In the genomic region with DNA sequence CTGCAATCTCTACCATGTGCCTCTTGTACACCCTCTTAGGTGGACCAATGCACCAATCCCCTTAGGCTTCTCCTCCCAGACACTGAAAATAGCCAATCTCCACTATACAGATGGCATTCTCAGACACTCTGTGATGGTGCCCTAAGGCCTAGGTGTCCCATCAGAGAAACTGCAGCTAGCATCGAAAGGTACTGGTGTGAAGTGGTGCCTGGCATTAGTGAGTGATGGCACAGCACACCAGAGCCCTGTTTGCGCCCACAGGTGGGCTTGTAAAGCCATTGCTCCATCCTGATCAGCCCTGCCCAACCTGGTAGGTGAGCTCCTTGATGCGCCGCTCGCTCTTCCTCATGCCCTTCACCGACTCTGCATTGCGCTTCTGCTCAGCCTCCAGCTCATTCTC, we compare ENCODE assay signal across 46 mouse cellular contexts. TPM values are rescaled to one million over a fixed set of nuclear protein-coding genes. Genes with fewer than 3 reads are reported as not detected.
"Had no signal": no experiment of that assay in that cellular context is flagged by ENCODE, and none has a peak within 500 bp of the region (broad histone marks: within the 10 kb centered on the region; RNA-seq: fewer than 3 reads in every experiment).

No protein-coding gene starts in this region.

- H3K27me3 ChIP-seq: limb, embryonic 12.5 days; limb, embryonic 13.5 days; limb, embryonic 15.5 days; midbrain, embryonic 12.5 days; midbrain, embryonic 13.5 days; midbrain, embryonic 15.5 days; neural tube, embryonic 12.5 days had no signal

- H3K4me3 ChIP-seq: limb, embryonic 10.5 days; limb, embryonic 12.5 days; limb, embryonic 13.5 days; limb, embryonic 15.5 days; liver, embryonic 12.5 days; liver, embryonic 13.5 days; liver, embryonic 15.5 days; lung, embryonic 15.5 days; megakaryocyte, embryonic 14.5 days; midbrain, embryonic 10.5 days; midbrain, embryonic 12.5 days; midbrain, embryonic 13.5 days; midbrain, embryonic 15.5 days; myocyte; neural tube, embryonic 12.5 days had no signal

- H3K36me3 ChIP-seq: limb, embryonic 10.5 days; limb, embryonic 12.5 days; limb, embryonic 13.5 days; limb, embryonic 15.5 days; liver, embryonic 12.5 days; liver, embryonic 13.5 days; liver, embryonic 15.5 days; lung, embryonic 15.5 days; midbrain, embryonic 10.5 days; midbrain, embryonic 12.5 days; midbrain, embryonic 13.5 days; midbrain, embryonic 15.5 days; neural tube, embryonic 12.5 days had no signal

- H3K9me3 ChIP-seq: limb, embryonic 10.5 days; limb, embryonic 12.5 days; limb, embryonic 13.5 days; limb, embryonic 15.5 days; liver, embryonic 12.5 days; liver, embryonic 13.5 days; liver, embryonic 15.5 days; lung, embryonic 15.5 days; megakaryocyte, embryonic 14.5 days; midbrain, embryonic 10.5 days; midbrain, embryonic 12.5 days; midbrain, embryonic 13.5 days; midbrain, embryonic 15.5 days; neural tube, embryonic 12.5 days had no signal

- H3K27ac ChIP-seq: limb, embryonic 10.5 days; limb, embryonic 12.5 days; limb, embryonic 13.5 days; limb, embryonic 15.5 days; liver, embryonic 12.5 days; liver, embryonic 13.5 days; liver, embryonic 14.5 days; liver, embryonic 15.5 days; lung, embryonic 15.5 days; macrophage; midbrain, embryonic 10.5 days; midbrain, embryonic 12.5 days; midbrain, embryonic 13.5 days; midbrain, embryonic 15.5 days; neural tube, embryonic 12.5 days had no signal

- H3K4me1 ChIP-seq: limb, embryonic 15.5 days; liver, embryonic 12.5 days; liver, embryonic 13.5 days; liver, embryonic 15.5 days; midbrain, embryonic 10.5 days; midbrain, embryonic 12.5 days; midbrain, embryonic 13.5 days; midbrain, embryonic 15.5 days; neural tube, embryonic 12.5 days had no signal

- DNase-seq: left cerebral cortex, postnatal 4 days; liver; liver, embryonic 13.5 days; liver, postnatal 0 days; lung, adult 18-20 months; lung, adult 2 months; lung, embryonic 14.5 days; lung, postnatal 10 days; lung, postnatal 14 days; lung, postnatal 36 days; lung, postnatal 4 days; midbrain, embryonic 14.5 days had no signal

- H3K4me2 ChIP-seq: limb, embryonic 12.5 days; limb, embryonic 13.5 days; limb, embryonic 15.5 days; liver, embryonic 11.5 days; liver, embryonic 12.5 days; liver, embryonic 13.5 days; liver, embryonic 15.5 days; lung, embryonic 14.5 days; lung, embryonic 15.5 days; midbrain, embryonic 11.5 days; midbrain, embryonic 12.5 days; midbrain, embryonic 13.5 days; midbrain, embryonic 15.5 days; neural tube, embryonic 12.5 days had no signal

- H3K9ac ChIP-seq: limb, embryonic 12.5 days; limb, embryonic 13.5 days; limb, embryonic 15.5 days; liver, embryonic 12.5 days; liver, embryonic 13.5 days; liver, embryonic 14.5 days; liver, embryonic 15.5 days; liver, postnatal 0 days; lung, embryonic 14.5 days; lung, embryonic 15.5 days; midbrain, embryonic 12.5 days; midbrain, embryonic 13.5 days; midbrain, embryonic 15.5 days; neural tube, embryonic 12.5 days had no signal

- ATAC-seq: liver, embryonic 12.5 days; liver, postnatal 0 days; lung, postnatal 0 days; midbrain, embryonic 13.5 days; midbrain, embryonic 15.5 days; midbrain, embryonic 16.5 days had no signal

RNA-seq across cellular contexts. Expression of a gene that starts 7.9 kb away (rescaled TPM):
- total RNA-seq: liver, adult 2 months; megakaryocyte progenitor cell, adult 5-6 weeks; megakaryocyte, adult 5-6 weeks; megakaryocyte-erythroid progenitor cell, adult 5-6 weeks; monocyte, adult 5-6 weeks had no signal
- polyA plus RNA-seq: liver, adult 2 months; liver, embryonic 11.5 days; liver, embryonic 12.5 days; liver, postnatal 0 days; macrophage; myocyte had no signal

RNA-seq across cellular contexts. Expression of a gene that starts 11.5 kb away (rescaled TPM):
- total RNA-seq: left cerebral cortex, postnatal 10 days; left cerebral cortex, postnatal 14 days; left cerebral cortex, postnatal 25 days; left cerebral cortex, postnatal 36 days; left cerebral cortex, postnatal 4 days; liver, adult 2 months; megakaryocyte progenitor cell, adult 5-6 weeks; megakaryocyte, adult 5-6 weeks; megakaryocyte-erythroid progenitor cell, adult 5-6 weeks; midbrain, postnatal 0 days; monocyte, adult 5-6 weeks had no signal
- polyA plus RNA-seq: limb, embryonic 11.5 days; limb, embryonic 12.5 days; limb, embryonic 15.5 days; liver, adult 2 months; liver, embryonic 11.5 days; liver, embryonic 12.5 days; liver, embryonic 13.5 days; liver, embryonic 14.5 days; liver, embryonic 15.5 days; liver, embryonic 16.5 days; liver, postnatal 0 days; lung, adult 2 months; lung, embryonic 14.5 days; lung, embryonic 16.5 days; lung, postnatal 0 days; macrophage; midbrain, embryonic 10.5 days; midbrain, embryonic 11.5 days; midbrain, embryonic 12.5 days; midbrain, embryonic 14.5 days; neural tube, embryonic 11.5 days had no signal

RNA-seq across cellular contexts. Expression of a gene that starts 18.0 kb away (rescaled TPM):
- total RNA-seq: megakaryocyte progenitor cell, adult 5-6 weeks; megakaryocyte, adult 5-6 weeks; megakaryocyte-erythroid progenitor cell, adult 5-6 weeks; monocyte, adult 5-6 weeks had no signal
- polyA plus RNA-seq: macrophage had no signal

RNA-seq across cellular contexts. Expression of a gene that starts 22.8 kb away (rescaled TPM):
- total RNA-seq: liver, adult 2 months; megakaryocyte progenitor cell, adult 5-6 weeks; megakaryocyte, adult 5-6 weeks; megakaryocyte-erythroid progenitor cell, adult 5-6 weeks; monocyte, adult 5-6 weeks had no signal
- polyA plus RNA-seq: macrophage had no signal

RNA-seq across cellular contexts. Expression of a gene that starts 31.0 kb away (rescaled TPM):
- polyA plus RNA-seq: macrophage had no signal
